Mouse (Mus musculus) spleen, adult 2 months (tissue): ENCODE data around the gene Nrxn1.

Experiments
- CTCF ChIP-seq: fragments of 200-500 bp; IDR thresholded peaks from 2 replicates; pipeline ENCODE4 v1.5.1; 2011; ENCODE audit warnings: mild to moderate bottlenecking, inconsistent platforms; ENCODE audit not compliant: insufficient read depth, insufficient read length, insufficient replicate concordance; ENCODE audit errors: extremely low read depth
- POLR2A ChIP-seq: fragments of 200-500 bp; IDR thresholded peaks from 2 replicates; pipeline ENCODE4 v1.6.1; 2011; ENCODE audit warnings: low read depth, low read length, inconsistent platforms

DNA sequence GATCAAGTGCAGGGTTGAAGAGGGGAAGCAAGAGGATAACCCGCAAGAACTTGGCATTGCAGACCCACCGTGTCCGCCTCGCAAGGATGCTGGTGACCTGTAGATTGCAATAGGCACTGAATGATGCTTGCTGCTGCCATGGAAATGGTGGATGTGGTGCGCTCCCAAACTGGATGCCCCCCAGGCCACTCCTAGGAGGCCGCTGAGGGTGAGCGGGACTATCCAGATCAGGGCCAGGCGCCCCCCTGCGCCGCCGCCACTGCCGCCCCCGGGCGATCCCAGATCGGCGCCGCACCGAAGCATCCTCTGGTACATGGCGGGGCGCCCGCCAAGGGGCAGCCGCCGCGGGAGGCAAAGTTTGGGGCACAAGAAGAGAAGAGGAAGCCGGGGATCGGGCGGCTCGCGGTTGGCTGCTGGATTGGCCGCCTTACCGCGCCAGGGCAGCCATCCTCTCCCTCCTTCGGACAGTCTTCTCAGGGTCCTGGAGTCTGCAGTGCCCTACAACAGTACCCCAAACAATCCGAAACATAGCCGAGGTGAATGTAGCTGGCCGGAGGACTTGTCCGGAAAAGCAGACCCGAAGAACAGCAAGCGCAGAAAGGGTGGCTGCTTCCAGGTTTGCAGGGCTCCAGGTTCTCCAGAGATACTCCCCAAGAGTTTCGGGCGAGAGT is 638.0 kb downstream of the Nrxn1 start:
- no peak for TF ChIP-seq POLR2A
- no peak for TF ChIP-seq CTCF
